Mouse (Mus musculus) NIH3T3 (cell line): ENCODE measurements at regions not wholly inside any gene's neighbourhood (a gene's known extent, or its start where the extent isn't known, plus 50 kb on each side); places are given as distances from the start of the nearest gene placed in this dataset.

Experiments
- DNase-seq: peaks from one replicate; pipeline ENCODE4 v3.0.0-alpha.2; 2012; ENCODE audit warnings: low read depth

DNA sequence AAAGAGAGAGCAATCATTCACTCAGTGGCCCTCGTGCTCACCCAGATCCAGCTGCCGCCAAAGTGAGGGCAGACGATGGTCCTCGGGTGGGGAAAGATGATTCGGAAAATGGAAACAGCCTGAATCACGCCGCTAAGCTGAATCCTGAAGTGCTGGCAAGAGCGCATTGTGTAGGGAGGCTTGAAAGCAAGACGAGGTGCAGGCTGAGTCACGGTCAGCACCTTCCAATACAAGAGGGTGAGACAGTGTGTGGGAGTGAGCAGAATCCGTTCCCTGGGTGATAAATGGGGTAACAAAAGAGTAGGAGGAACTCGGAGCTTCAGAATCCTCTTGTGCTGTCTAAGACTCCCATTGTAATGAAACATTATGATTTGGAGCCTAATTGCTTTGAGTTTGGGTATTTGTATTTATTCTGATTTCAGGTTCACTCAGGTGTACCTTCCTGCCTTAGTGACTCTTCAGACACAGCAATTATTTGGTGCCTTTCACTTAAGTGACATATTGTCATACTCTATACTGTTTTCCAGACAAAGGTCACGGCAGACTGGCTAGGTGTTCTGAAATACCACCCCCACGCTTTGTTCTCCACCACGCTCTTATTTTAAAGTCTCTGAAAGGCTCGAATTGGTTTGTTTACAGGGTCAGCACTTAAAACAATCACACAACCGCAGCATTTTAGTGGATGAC, 70.0 kb downstream of the Mbip start:
- peak; percentile 18 for DNase-seq

DNA sequence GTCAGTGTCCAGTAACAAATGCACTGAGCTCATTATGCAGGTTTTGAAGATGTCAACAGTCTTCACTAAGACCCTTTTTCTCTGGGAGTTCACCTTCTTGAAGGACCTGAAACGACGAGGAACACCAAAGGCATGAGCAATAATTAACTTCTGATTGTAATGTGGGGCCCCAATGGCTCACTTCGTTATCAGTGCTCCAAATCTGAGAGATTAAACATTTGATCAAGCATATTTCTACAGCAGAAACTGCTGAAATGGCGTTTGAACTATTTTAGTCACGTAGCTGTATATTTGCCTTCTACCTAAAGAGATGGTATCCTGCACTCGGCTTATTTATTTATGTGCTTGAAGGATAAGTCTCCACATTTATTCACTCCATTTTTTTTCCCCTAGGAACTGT, 80.6 kb downstream of the Mbip start:
- no peak for DNase-seq

- no peak for DNase-seq
These were observed 84.2 kb downstream of the Mbip start for GRCm38 (mm10) chr12:56261471-56261870.

DNA sequence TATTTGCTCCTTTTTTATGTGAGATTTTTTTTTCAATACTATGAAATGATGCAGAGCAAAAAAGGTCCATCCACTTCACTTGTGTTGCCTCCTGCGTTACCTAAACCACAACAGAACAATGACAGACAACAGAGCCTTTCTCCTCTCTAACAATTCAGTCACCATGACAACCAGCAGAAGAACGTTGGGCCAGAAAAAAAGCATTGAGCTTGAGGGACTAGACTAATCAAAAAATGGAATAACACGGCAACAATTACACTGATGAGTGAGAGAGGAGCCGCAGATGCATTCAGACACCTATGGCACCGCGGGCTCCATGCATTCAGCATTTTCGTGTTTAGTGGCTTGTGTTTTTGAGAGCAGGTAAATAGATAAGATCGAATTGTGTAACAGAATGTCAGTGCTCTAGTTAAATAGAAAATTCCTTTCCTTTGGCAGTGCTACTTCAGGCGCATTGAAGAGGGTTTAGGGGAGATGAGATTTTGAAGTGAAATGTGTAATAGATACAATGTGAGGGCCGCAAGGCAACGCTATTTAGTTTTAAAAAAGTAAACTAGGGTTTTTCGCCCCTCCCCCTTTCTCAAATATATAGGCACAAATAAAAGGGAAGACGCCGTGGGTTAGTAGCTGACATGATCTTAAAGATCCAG, 87.2 kb downstream of the Mbip start:
- no peak for DNase-seq

- no peak for DNase-seq
These were observed 89.3 kb downstream of the Mbip start for GRCm38 (mm10) chr12:56256243-56256881.

DNA sequence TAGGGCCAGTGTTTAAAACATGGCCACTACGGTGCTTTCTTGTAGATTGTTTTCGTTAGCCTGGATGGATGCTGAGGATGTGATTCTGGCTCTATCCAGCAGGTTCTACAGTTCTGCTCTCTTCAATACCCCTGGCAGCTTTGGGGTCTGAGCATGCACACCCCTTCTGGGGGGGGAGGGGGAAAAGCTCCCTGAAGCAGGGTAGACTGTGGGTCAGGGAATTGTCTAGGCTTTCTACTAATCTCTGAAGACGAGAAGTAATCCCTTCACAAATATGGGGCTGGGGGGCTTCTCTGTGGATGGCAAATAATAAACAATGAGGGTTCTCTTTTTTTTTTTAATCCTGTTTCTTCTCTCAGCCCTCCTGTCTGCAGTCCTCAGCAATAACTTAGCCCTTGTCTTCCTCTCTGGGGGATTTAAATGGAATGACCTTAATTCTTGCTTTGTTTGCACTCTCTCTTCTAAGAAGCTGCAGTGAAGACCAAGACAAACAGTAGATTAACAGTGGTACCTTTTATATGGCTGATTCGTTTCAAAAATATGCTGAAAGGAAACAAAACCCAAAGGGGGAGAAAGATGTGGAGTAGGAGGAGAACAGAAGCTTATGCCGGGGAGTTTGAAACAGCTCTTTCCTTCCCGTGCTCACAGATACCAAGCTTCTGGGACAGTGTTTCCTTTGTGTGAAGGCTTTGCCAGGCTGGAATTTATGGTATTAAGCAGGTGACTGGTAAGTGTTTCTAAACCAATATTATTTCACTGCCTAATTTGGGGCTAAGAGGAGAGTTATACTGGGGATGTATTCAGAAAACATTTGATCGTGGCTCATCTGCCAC, 92.9 kb downstream of the Mbip start:
- no peak for DNase-seq

DNA sequence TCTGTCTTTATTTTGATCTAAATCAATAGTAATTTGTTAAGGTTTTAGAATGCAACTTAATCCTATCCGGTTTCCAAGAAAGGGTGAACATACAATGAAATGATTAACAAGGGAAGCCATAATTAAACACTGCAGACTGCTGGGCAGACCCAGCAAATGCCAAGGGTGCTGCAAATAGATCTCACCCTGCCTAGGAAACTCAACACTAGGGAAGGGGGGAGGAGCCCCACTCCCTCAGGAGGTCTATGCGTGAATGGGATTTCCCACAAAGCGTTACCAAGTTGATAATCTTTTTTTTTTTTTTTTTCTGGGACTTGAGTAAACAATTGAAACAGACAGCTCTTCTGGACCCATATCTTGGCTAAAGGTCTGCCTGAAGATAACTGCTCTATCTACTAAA, 95.4 kb downstream of the Mbip start:
- DNase-seq: no peak

- DNase-seq: no peak
These were observed 99.3 kb downstream of the Mbip start for GRCm38 (mm10) chr12:56246406-56246805.

DNA sequence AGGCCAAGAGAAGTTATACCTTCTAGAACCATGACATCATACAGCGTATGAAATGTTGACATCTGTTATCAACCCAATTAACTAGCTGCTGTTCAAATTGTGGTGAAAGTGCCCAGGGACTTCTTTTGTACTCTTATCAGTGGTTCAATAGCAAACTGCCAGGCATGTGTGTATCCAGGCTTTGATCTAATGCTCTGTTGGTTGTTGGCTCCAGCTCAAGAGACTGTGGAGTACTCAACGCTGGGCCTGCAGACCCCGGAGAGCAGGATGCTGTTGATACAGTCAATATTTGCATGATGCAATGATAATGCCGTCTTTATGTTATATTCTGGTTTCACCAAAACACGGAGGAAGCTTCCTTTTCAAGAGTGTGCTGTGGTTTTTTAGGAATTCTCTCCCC, 102.9 kb downstream of the Mbip start:
- DNase-seq: no peak

DNA sequence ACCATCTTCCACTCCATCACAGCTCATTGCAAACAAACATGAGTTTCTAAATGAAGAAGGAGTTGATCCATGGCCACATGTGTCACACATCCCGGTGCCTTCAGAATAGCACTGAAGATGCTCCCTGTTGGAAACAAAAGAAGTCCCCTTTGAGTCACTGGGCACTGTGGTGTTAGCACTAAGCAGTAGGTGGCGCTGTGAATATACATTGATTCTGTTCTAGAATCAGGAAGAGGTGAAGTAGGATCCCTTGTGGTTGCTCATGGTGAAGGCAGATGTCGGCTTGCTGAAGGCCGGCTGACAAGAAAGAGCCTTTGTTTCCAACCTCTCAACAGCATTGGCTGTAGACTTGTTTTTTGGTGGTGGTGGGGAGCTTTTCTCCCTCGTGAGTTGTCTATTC, 104.0 kb downstream of the Mbip start:
- peak; percentile 69 for DNase-seq

- no peak for DNase-seq
These were observed 105.5 kb downstream of the Mbip start for GRCm38 (mm10) chr12:56240206-56240605.

GRCm38 (mm10) chr12:56234571-56234970, 111.1 kb downstream of the Mbip start:
- DNase-seq: no peak

GRCm38 (mm10) chr12:56233209-56233608, 112.5 kb downstream of the Mbip start:
- no peak for DNase-seq

DNA sequence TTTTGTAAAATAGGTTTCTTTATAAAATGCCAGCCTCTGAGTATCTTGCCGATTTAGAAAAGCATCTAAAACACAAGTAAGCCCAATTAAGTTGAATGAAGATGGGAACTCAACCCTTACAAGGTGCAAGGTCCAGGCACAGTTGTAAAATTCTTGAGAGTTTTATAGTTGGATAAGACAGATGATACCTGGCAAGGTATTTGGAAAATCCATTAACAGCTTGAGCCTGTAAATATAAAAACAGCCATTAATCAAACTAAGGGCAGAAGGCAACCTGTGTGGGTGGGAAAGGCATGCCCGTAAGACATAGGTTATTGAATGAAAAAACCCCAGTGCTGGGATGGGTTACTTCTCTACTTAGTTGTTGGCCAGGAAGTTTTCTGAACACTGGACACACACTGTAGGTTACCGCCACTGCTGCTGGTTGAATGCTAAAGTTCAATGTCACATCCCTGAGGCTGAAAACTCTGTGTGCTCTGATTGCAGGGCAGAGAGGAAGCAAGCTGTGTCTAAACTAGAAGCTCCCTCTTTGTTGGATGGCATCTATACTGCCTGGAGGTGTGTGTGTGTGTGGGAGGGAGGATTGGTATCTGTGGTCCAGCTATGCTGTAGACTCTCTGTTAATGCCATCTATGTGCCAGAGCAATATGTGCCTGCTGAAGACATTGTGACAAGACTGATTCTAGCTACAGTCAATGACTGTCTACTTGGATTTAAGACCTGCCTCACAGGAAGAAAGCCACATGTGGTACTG, 121.4 kb downstream of the Mbip start:
- DNase-seq: no peak

DNA sequence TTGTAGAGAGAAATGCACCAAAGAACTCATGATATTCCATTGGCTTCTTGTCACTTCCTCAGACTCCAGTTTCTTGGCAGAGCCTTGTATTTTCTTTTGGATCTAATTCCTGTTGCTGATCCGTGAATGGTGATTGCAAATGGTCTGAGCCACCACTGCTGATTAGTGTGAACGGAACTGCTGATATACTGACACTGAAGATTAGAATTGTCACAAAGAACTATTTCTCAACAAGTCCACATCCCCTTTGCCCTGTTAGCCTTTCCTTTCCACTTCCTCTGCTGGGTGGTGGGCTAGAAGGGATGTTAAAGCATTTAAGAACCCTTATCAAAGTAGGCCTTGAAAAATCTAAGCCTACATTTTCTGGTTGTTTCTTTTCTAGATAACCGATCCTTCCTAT, 152.2 kb downstream of the Mbip start:
- no peak for DNase-seq

GRCm38 (mm10) chr12:56189562-56189961, 156.1 kb downstream of the Mbip start:
- no peak for DNase-seq

DNA sequence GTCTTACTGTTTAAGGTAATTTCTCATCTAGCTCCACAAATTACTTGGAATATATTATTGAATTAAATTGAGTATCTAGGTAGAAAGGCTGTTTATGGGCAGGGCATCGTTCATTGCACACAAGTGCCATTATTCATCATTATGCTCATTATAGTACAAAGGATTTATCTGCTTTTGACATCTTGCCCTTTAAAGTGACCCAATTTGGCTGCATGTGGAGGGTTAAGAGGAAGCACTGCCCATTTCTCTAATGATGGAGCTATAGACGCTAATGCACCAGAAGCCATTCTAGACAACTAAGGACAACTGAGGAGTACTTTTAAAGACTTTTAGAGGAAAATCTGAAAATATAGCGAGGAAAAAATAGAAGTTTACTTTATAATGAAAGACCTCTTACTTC, 185.0 kb downstream of the Mbip start:
- no peak for DNase-seq

- peak; percentile 9 for DNase-seq
These were observed 201.3 kb downstream of the Mbip start for GRCm38 (mm10) chr12:56144359-56144758.

DNA sequence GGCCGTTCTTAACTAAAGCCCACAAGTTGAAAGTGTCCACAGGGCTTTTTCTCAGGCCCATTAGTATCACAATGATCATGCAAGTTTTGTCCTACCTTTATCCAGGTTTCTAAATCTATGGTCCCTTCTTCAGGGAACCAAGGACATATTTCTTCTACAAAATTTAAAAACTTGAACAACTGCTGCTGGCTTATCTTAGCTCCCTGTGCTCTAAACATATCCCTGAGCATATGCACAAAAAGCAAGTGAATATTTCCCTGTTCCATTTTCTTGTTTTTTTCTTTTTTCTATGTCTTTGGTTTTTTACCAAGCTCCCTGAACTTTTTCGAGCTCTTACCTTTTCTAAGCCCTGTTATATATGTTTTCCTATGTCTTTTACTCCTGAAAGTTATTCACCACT, 201.9 kb downstream of the Mbip start:
- DNase-seq: no peak

GRCm38 (mm10) chr12:56114446-56114845, 231.2 kb downstream of the Mbip start:
- DNase-seq: no peak

DNA sequence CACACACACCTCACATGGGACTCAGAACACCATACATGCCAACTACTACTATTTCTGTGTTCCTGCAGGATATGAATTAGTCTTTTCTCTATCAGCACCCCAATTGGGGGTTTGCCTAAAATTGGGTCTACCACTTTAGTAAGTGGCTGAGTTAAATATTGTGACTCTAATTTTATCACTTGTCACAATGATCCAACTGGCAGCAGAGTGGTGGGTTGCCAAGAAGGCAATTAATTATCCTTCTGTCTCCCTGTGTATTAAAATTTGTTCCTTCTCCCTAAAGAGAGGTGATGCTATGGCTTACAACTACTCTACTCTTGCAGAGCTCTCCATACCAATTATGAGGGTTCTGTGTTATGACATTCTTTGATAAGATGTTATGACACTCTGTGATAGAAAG, 245.3 kb downstream of the Brms1l start:
- no peak for DNase-seq

- no peak for DNase-seq
These were observed 228.1 kb downstream of the Brms1l start for GRCm38 (mm10) chr12:56064183-56064582.
